Mouse (Mus musculus): ENCODE data around the gene Prune2. TPM values are rescaled to one million over a fixed set of nuclear protein-coding genes. Genes with fewer than 3 reads are reported as not detected.

Gene Prune2
- total and polyA plus RNA-seq, 3 experiments = not detected

DNA sequence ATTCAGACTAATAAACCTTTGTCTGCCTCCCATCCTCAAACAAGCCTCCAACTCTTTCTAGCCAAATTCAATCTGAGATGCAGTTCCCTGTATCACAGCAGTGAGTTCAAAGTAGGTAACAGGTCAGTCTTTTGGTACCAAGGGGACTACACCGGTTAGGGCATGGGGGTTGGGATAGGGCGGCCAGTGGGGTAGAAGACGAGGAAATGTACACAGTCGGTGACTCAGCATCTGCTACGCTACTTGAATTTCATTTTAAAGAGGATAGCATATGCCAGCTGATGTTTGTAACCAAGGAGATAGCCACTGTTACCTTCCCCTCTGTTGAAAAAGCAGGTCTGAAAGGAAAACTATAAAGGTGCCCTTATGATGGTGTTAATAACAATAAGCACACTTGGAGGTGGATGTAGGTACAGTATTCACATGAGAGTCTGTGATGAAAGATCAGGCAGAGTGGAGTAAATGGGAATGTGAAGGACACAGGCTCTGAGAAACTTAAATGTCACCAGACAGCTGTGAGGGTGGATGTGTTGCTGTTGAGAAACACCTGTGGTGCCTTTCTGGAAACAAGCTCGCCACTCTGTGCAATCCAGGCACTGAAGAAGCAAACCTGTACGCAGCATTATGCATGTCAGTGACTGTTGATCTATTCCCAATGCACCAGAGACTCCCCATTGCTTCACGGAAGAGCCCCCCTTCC lies 5.1 kb upstream of the Prune2 start:
- no peaks in the 10 kb centered on the region for H3K79me2 ChIP-seq (ENCODE audit: control insufficient read depth, insufficient read depth, low read length, poor library complexity)
- no peak overlapping the region for H3K27ac ChIP-seq (ENCODE audit: control insufficient read depth, low read depth, low read length)
- H3K9ac ChIP-seq (ENCODE audit: control insufficient read depth, low read depth, low read length, poor library complexity, severe bottlenecking) = no peak overlapping the region
- no peaks in the 10 kb centered on the region for H3K4me1 ChIP-seq (ENCODE audit: control insufficient read depth in 1 of 2, insufficient read depth in 2 of 2, low read length in 2 of 2)
- no peaks in the 10 kb centered on the region for H3K27me3 ChIP-seq (ENCODE audit: control insufficient read depth in 1 of 2, insufficient read depth in 2 of 2, low read length in 2 of 2)
- no peaks in the 10 kb centered on the region for H3K36me3 ChIP-seq (ENCODE audit: control insufficient read depth in 1 of 2, insufficient read depth in 2 of 2, low read length in 2 of 2)
- no peaks in the 10 kb centered on the region for H3K9me3 ChIP-seq (replicated peaks; ENCODE audit: insufficient read depth, low read length)
- TF ChIP-seq E2F4 (IDR thresholded peaks at IDR 0.05; ENCODE audit: borderline replicate concordance, low read depth, low read length) = no peak
- TF ChIP-seq KAT2A (conservative IDR thresholded peaks at IDR 0.05; ENCODE audit: low read depth, low read length) = no peak
- TF ChIP-seq USF1 (IDR thresholded peaks at IDR 0.05; ENCODE audit: low read depth, low read length) = no peak
- TF ChIP-seq MXI1 (IDR thresholded peaks at IDR 0.05; ENCODE audit: low read depth, low read length) = no peak
- no peak for TF ChIP-seq TBP (IDR thresholded peaks at IDR 0.05; ENCODE audit: low read depth, low read length)
- TF ChIP-seq GATA1 (IDR thresholded peaks at IDR 0.05; ENCODE audit: low read depth, low read length) = no peak
- TF ChIP-seq ZNF384 (IDR thresholded peaks at IDR 0.05; ENCODE audit: low read depth, low read length) = no peak
- TF ChIP-seq RCOR1 (IDR thresholded peaks at IDR 0.05; ENCODE audit: low read depth, low read length) = no peak
- no peak overlapping the region for H3K4me3 ChIP-seq (ENCODE audit: control insufficient read depth in 1 of 2, insufficient read depth in 1 of 2, low read depth in 2 of 2, low read length in 2 of 2)
- DNase-seq (ENCODE audit: low read depth, low spot score) = no peak

GRCm38 (mm10) chr19:16954736-16955135 lies 1.2 kb upstream of the Prune2 start:
- Histone ChIP-seq H3K79me2 (ENCODE audit: control insufficient read depth, insufficient read depth, low read length, poor library complexity) (no peaks in the 10 kb centered on the region), H3K4me1 (ENCODE audit: control insufficient read depth in 1 of 2, insufficient read depth in 2 of 2, low read length in 2 of 2) (no peaks in the 10 kb centered on the region), H3K9ac (ENCODE audit: control insufficient read depth, low read depth, low read length, poor library complexity, severe bottlenecking) (no peak overlapping the region), H3K9me3 (replicated peaks; ENCODE audit: insufficient read depth, low read length) (no peaks in the 10 kb centered on the region), H3K36me3 (ENCODE audit: control insufficient read depth in 1 of 2, insufficient read depth in 2 of 2, low read length in 2 of 2) (no peaks in the 10 kb centered on the region), H3K27me3 (ENCODE audit: control insufficient read depth in 1 of 2, insufficient read depth in 2 of 2, low read length in 2 of 2) (no peaks in the 10 kb centered on the region), H3K27ac (ENCODE audit: control insufficient read depth, low read depth, low read length) (no peak overlapping the region), H3K4me3 (ENCODE audit: control insufficient read depth in 1 of 2, insufficient read depth in 1 of 2, low read depth in 2 of 2, low read length in 2 of 2) (no peak overlapping the region)
- no peak for DNase-seq (ENCODE audit: low read depth, low spot score)
- TF ChIP-seq NRF1 (IDR thresholded peaks at IDR 0.05; ENCODE audit: insufficient read depth, low read depth, low read length, poor library complexity, severe bottlenecking) = no peak
- no peak for TF ChIP-seq CTCF (IDR thresholded peaks at IDR 0.05 in 2 of 3, conservative IDR thresholded peaks at IDR 0.05 in 1 of 3; ENCODE audit: control insufficient read depth in 1 of 3, insufficient read depth in 1 of 3, low read depth in 2 of 3, low read length in 3 of 3, poor library complexity in 1 of 3, severe bottlenecking in 1 of 3)
- no peak for TF ChIP-seq RAD21 (IDR thresholded peaks at IDR 0.05; ENCODE audit: low read depth, low read length)
- no peak for TF ChIP-seq TAL1 (IDR thresholded peaks at IDR 0.05; ENCODE audit: low read length)
- no peak for TF ChIP-seq USF2 (IDR thresholded peaks at IDR 0.05; ENCODE audit: borderline replicate concordance in 1 of 2, insufficient read depth in 1 of 2, low read depth in 1 of 2, low read length in 2 of 2)
- TF ChIP-seq ZKSCAN1 (IDR thresholded peaks at IDR 0.05; ENCODE audit: low read depth, low read length) = no peak
- no peak for TF ChIP-seq HCFC1 (IDR thresholded peaks at IDR 0.05; ENCODE audit: low read depth, low read length)
- TF ChIP-seq E2F4 (IDR thresholded peaks at IDR 0.05; ENCODE audit: borderline replicate concordance, low read depth, low read length) = no peak
- TF ChIP-seq POLR2AphosphoS2 (IDR thresholded peaks at IDR 0.05; ENCODE audit: low read length) = no peak
- no peak for TF ChIP-seq MEF2A (IDR thresholded peaks at IDR 0.05; ENCODE audit: extremely low read depth, insufficient replicate concordance, low read depth, low read length, poor library complexity, severe bottlenecking)
- TF ChIP-seq MAX (IDR thresholded peaks at IDR 0.05; ENCODE audit: low read length) = no peak
- no peak for TF ChIP-seq TBP (IDR thresholded peaks at IDR 0.05; ENCODE audit: low read depth, low read length)
- TF ChIP-seq USF1 (IDR thresholded peaks at IDR 0.05; ENCODE audit: low read depth, low read length) = no peak
- TF ChIP-seq POLR2A (IDR thresholded peaks at IDR 0.05; ENCODE audit: control insufficient read depth in 1 of 2, insufficient read depth in 1 of 2, low read depth in 1 of 2, low read length in 2 of 2, poor library complexity in 1 of 2) = no peak
- TF ChIP-seq MXI1 (IDR thresholded peaks at IDR 0.05; ENCODE audit: low read depth, low read length) = no peak

Data from MEL (cell line).